Mouse (Mus musculus) lung, adult 2 months (tissue): ENCODE data around the gene Mbnl1.

Source experiments
- CTCF ChIP-seq: fragments of 200-500 bp; IDR thresholded peaks from 2 replicates; pipeline ENCODE4 v1.5.1; 2011; ENCODE audit warnings: mild to moderate bottlenecking, low read length, control low read depth; ENCODE audit not compliant: insufficient read depth
- POLR2A ChIP-seq: fragments of 200-500 bp; IDR thresholded peaks from 2 replicates; pipeline ENCODE4 v1.6.1; 2011; ENCODE audit warnings: low read depth, mild to moderate bottlenecking, control low read depth, low read length, borderline replicate concordance; ENCODE audit errors: extremely low read depth

GRCm38 (mm10) chr3:60617643-60618042 is 145.0 kb downstream of the Mbnl1 start:
- TF ChIP-seq CTCF: no peak
- no peak for TF ChIP-seq POLR2A
